Mouse (Mus musculus) intestine, embryonic 15.5 days (tissue): ENCODE measurements around the gene Sertad4. TPM values are rescaled to one million over a fixed set of nuclear protein-coding genes. Genes with fewer than 3 reads are reported as not detected.

Source experiments
- ATAC-seq: fragments of 200-750 bp; cut with Nextera tagmentation; 2 replicates; pipeline ENCODE4 v1.8.0; 2017; ENCODE audit warnings: moderate TSS enrichment, moderate library complexity
- H3K27ac ChIP-seq: fragments of 300-500 bp; sonication (generic); 2 replicates; pipeline ENCODE4 v1.5.1; 2015; ENCODE audit warnings: mild to moderate bottlenecking, inconsistent platforms
- H3K27me3 ChIP-seq: fragments of 300-500 bp; sonication (generic); replicated peaks from 2 replicates; pipeline ENCODE4 v1.6.1; 2015; ENCODE audit warnings: inconsistent platforms
- H3K36me3 ChIP-seq: fragments of 300-500 bp; sonication (generic); 2 replicates; pipeline ENCODE4 v1.6.1; 2015; ENCODE audit warnings: inconsistent platforms
- H3K4me1 ChIP-seq: fragments of 300-500 bp; sonication (generic); replicated peaks from 2 replicates; pipeline ENCODE4 v1.6.1; 2015; ENCODE audit warnings: inconsistent platforms
- H3K4me2 ChIP-seq: fragments of 300-500 bp; sonication (generic); replicated peaks from 2 replicates; pipeline ENCODE4 v1.6.1; 2015; ENCODE audit warnings: mild to moderate bottlenecking, inconsistent platforms
- H3K4me3 ChIP-seq: fragments of 300-500 bp; sonication (generic); replicated peaks from 2 replicates; pipeline ENCODE4 v1.5.1; 2015; ENCODE audit warnings: inconsistent platforms
- H3K9ac ChIP-seq: fragments of 300-500 bp; sonication (generic); 2 replicates; pipeline ENCODE4 v1.6.1; 2015; ENCODE audit warnings: inconsistent platforms
- H3K9me3 ChIP-seq: fragments of 300-500 bp; sonication (generic); 2 replicates; pipeline ENCODE4 v1.6.1; 2016; ENCODE audit warnings: inconsistent platforms
- WGBS: fragments of 180-500 bp; shearing (Covaris S2); methylation state at CpG from one replicate; pipeline ENCODE4 v1.1.7; 2015; 5-methylcytosine and 5-hydroxymethylcytosine counted together
- polyA plus RNA-seq: library from polyadenylated mRNA; unstranded; fragments of >200 nt; fragmentation: Nextera tagmentation; extraction: Ambion mirVana; gene quantifications from 2 replicates; pipeline ENCODE4 v1.2.1, GENCODE M21; 2015

Sertad4 gene
- polyA plus RNA-seq, 1 experiment from 2014 or later = 14.2 TPM

GRCm38 (mm10) chr1:192825746-192826145, 29.8 kb downstream of the Sertad4 start:
- H3K27me3 ChIP-seq = no peaks in the 10 kb centered on the region
- H3K27ac ChIP-seq = no peak overlapping the region
- no peaks in the 10 kb centered on the region for H3K36me3 ChIP-seq
- 30% methylated on average over 9 of the region's 9 CpGs for WGBS
- peak; percentile 26; the same call in 1 of the 2 replicates for ATAC-seq
- no peaks in the 10 kb centered on the region; the same call in 1 of the 2 replicates for H3K9me3 ChIP-seq
- no peak overlapping the region for H3K4me3 ChIP-seq
- no peak overlapping the region for H3K4me2 ChIP-seq
- H3K4me1 ChIP-seq = peaks cover 19% of the 10 kb centered on the region
- no peak overlapping the region for H3K9ac ChIP-seq

DNA sequence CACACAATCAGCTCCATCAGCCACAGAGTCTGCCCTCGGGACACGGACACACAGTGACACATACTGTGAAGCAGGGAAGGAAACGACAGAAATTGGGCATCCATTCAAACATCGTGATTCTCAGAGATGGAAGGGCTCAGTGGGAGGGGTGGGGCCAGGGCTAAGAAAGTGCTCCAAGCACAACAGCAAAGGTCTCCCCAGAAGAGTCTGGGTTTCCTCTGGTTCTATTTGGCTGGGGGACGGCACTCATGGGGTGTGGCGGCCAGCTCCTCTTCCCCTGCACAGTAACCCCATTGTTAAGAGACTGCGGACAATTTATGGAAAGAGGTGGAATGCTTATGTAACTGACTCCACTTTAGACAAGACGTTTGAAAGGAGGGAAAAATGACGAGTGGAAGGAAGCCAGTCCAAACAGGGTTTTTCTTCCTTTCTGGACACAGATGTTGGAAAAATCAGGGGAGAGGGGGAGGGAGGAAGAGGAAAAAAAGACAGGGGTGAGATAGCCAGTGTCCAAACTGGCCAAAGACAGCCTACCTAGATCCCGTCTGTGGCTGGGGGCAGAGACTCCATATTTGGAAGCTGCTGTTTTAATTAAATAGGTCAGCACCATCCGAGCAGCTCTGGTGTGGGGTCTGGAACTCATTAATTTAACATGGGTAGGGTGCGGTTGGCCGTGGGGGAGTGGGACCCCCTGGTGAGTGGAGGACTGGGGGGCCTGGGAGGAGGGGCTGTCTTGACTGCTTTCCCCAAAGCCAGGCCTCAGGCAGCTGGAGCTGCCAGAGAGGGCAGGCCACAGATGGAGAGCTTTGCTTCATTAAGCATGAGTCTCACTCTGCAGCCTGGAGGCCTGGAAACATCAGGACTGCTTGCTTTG, 32.7 kb downstream of the Sertad4 start:
- Histone ChIP-seq H3K36me3 (no peaks in the 10 kb centered on the region), H3K9me3 (no peaks in the 10 kb centered on the region; the same call in 1 of the 2 replicates), H3K9ac (peak overlapping the region; percentile 13; the same call in 1 of the 2 replicates), H3K27ac (peak overlapping the region; percentile 67), H3K4me1 (peaks cover 16% of the 10 kb centered on the region), H3K4me3 (no peak overlapping the region), H3K27me3 (no peaks in the 10 kb centered on the region), H3K4me2 (no peak overlapping the region)
- WGBS = 22% methylated on average over 13 of the region's 13 CpGs
- ATAC-seq = peak; percentile 57

DNA sequence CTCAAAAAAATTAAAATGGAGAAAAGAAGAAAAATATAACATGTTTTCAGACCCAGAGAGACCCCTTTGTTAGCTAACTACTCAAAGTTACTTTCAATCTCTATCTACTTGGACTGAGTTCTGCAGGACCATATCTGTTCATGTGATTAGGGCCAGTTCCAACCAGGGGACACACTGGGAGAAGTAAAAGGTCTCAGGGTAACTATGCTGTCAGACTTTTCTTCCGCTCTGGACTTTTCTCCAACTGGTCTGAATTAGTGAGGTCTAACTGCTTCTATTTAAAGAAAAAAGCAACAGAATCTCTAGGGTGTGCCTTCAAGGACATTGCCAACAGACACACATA, 33.3 kb downstream of the Sertad4 start:
- H3K9ac ChIP-seq = no peak overlapping the region
- peaks cover 16% of the 10 kb centered on the region for H3K4me1 ChIP-seq
- 0 out of 2 replicates have a peak overlapping the region, but pooled peaks have one; percentile 67 for H3K27ac ChIP-seq
- H3K27me3 ChIP-seq = no peaks in the 10 kb centered on the region
- no peak overlapping the region for H3K4me2 ChIP-seq
- 85% methylated on average over 1 of the region's 1 CpGs for WGBS
- no peaks in the 10 kb centered on the region for H3K36me3 ChIP-seq
- no peak overlapping the region for H3K4me3 ChIP-seq
- H3K9me3 ChIP-seq = no peaks in the 10 kb centered on the region; the same call in 1 of the 2 replicates
- ATAC-seq = no peak

DNA sequence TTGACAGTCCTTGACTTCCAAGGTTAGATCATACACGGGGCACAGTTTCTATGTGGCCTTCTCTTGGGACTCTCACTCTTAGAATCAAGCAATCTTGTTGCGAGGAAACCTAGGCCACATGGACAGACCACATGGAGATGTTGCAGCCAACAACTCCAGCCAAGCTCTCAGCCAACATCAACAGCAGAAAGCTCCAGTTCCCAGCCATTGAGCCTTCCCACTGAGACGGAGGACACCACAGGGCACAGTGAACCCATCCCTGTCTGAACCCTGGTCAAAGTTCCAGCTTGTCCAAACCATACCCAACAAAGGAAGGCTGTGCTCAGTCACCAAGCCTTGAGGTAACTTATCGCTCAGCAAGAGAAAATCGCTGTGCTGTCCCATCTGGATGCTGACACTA, 37.2 kb downstream of the Sertad4 start:
- H3K27me3 ChIP-seq = no peaks in the 10 kb centered on the region
- peaks cover 14% of the 10 kb centered on the region for H3K4me1 ChIP-seq
- no peaks in the 10 kb centered on the region for H3K36me3 ChIP-seq
- WGBS = 93% methylated on average over 5 of the region's 5 CpGs
- ATAC-seq = no peak
- H3K9ac ChIP-seq = no peak overlapping the region
- H3K4me2 ChIP-seq = no peak overlapping the region
- no peak overlapping the region for H3K27ac ChIP-seq
- H3K9me3 ChIP-seq = no peaks in the 10 kb centered on the region
- no peak overlapping the region for H3K4me3 ChIP-seq

DNA sequence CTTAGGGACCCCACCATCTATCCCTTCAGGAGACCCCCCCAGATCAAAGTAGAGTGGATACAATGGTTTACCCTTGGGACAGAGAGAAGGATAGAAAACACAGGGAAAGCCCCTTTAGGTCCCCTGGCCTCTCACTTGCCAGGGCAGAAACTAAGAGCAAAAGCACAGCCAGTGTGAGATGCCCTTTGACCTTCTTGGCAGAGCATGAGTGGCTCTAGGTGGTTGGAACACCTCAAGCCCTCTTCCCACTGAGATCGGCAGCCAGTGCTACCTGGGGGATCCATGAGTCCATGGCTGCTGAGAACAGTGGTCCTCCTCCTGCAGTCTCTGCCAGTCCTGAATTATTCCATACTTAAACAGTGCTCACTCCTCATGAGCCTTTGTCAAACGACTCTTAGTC, 39.8 kb downstream of the Sertad4 start:
- H3K27me3 ChIP-seq = no peaks in the 10 kb centered on the region
- no peaks in the 10 kb centered on the region for H3K36me3 ChIP-seq
- H3K4me2 ChIP-seq = no peak overlapping the region
- 34% methylated on average over 2 of the region's 2 CpGs for WGBS
- no peak for ATAC-seq
- peaks cover 10% of the 10 kb centered on the region; the same call in 1 of the 2 replicates for H3K4me1 ChIP-seq
- H3K9ac ChIP-seq = no peak overlapping the region
- H3K4me3 ChIP-seq = no peak overlapping the region
- no peaks in the 10 kb centered on the region for H3K9me3 ChIP-seq
- H3K27ac ChIP-seq = no peak overlapping the region

DNA sequence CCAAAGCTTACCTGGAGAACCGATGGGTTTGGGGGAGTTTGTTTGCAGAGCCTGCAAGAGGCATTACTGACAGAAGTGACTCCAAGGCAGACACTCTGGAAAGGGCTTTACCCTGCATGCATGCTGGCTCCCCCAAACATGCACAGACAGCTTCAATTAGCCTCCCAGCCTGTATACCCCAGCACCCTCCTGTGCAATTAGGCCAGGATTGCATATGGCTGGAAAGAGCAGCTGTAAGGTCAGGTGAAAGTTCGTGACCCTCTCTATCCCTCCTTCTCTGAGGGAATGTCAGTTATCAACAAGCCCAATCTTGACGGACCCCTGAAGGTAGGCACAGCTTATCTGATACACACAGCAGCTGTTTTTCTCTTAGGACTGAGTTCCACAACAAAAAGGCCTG, 40.9 kb downstream of the Sertad4 start:
- no peak overlapping the region for H3K4me3 ChIP-seq
- peaks cover 10% of the 10 kb centered on the region; the same call in 1 of the 2 replicates for H3K4me1 ChIP-seq
- no peaks in the 10 kb centered on the region for H3K27me3 ChIP-seq
- no peak overlapping the region for H3K27ac ChIP-seq
- WGBS = 47% methylated on average over 3 of the region's 3 CpGs
- H3K9ac ChIP-seq = no peak overlapping the region
- no peaks in the 10 kb centered on the region for H3K9me3 ChIP-seq
- ATAC-seq = no peak
- H3K36me3 ChIP-seq = no peaks in the 10 kb centered on the region
- H3K4me2 ChIP-seq = no peak overlapping the region

GRCm38 (mm10) chr1:192812758-192813157, 42.8 kb downstream of the Sertad4 start:
- Histone ChIP-seq H3K9me3 (no peaks in the 10 kb centered on the region), H3K4me3 (no peak overlapping the region), H3K9ac (no peak overlapping the region), H3K27ac (no peak overlapping the region), H3K36me3 (no peaks in the 10 kb centered on the region), H3K4me2 (no peak overlapping the region), H3K4me1 (peaks cover 10% of the 10 kb centered on the region; the same call in 1 of the 2 replicates), H3K27me3 (no peaks in the 10 kb centered on the region)
- ATAC-seq = peak; percentile 60
- WGBS = 71% methylated on average over 9 of the region's 9 CpGs

GRCm38 (mm10) chr1:192812290-192812689, 43.3 kb downstream of the Sertad4 start:
- H3K27ac ChIP-seq = no peak overlapping the region

DNA sequence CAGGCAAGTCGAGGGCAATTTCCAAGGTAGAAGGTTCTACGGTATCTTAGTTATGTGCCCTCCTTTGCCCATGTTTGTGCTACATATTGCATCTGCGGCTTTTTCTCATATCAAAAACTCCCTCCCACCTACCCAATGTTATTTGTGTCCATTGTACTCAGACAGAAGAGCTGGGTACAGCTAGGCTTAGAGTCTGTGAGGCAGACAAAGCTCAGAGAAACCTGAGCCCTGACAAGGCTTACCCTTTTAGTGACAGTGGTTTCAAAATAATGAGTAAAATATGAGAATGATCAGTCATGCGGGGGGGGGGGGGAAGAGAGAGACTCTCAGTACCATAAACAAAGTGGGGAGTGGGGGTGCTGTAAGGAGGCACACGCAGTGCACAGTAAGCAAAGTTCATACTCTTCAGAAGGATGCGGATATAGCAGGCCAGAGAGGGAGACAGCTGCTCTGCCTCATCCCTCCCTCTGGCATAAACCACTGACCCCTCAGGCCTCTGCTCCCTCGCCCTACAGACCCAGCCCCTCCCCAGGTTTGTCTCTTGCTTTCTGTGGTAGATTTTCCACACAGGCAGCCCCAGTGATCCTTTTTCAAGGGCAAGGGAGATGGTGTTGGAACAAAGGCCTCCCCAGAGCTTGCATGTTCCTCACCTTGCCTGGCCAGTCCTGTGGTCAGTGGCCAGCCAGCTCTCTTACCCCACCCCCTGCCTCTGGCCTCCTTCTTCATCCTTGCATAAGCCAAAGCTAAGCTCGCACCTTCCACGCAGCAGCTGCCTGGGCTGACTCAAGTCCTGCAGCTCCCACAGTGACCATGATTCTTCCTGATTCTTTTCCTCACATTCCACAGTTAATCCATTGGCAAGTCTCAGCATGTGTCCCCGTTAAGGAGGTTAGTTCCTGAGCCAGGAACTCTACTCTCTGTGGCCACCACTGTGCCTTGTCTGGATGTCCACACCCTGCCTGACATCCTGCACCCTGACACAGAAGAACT, 49.1 kb downstream of the Sertad4 start:
- Histone ChIP-seq H3K4me2 (no peak overlapping the region), H3K36me3 (no peaks in the 10 kb centered on the region), H3K9ac (no peak overlapping the region), H3K9me3 (no peaks in the 10 kb centered on the region), H3K27ac (peak overlapping the region; percentile 48), H3K4me1 (peaks cover 13% of the 10 kb centered on the region), H3K4me3 (no peak overlapping the region), H3K27me3 (no peaks in the 10 kb centered on the region)
- ATAC-seq = peak; percentile 32
- WGBS = 46% methylated on average over 10 of the region's 10 CpGs

More at GRCm38 (mm10) chr1:192812290-192812689, 43.3 kb downstream of the Sertad4 start:
- WGBS = 73% methylated on average over 5 of the region's 5 CpGs
- no peaks in the 10 kb centered on the region for H3K36me3 ChIP-seq
- peak; percentile 55 for ATAC-seq
- no peak overlapping the region for H3K4me2 ChIP-seq
- peaks cover 10% of the 10 kb centered on the region for H3K4me1 ChIP-seq
- H3K9ac ChIP-seq = no peak overlapping the region
- H3K9me3 ChIP-seq = no peaks in the 10 kb centered on the region
- H3K4me3 ChIP-seq = no peak overlapping the region
- no peaks in the 10 kb centered on the region for H3K27me3 ChIP-seq

GRCm38 (mm10) chr1:192800338-192800737, 55.2 kb downstream of the Sertad4 start:
- Histone ChIP-seq H3K9ac (no peak overlapping the region), H3K4me1 (peaks cover 14% of the 10 kb centered on the region), H3K27ac (no peak overlapping the region), H3K4me2 (no peak overlapping the region), H3K4me3 (no peak overlapping the region), H3K36me3 (no peaks in the 10 kb centered on the region), H3K27me3 (no peaks in the 10 kb centered on the region), H3K9me3 (no peaks in the 10 kb centered on the region)
- no peak for ATAC-seq
- 74% methylated on average over 8 of the region's 8 CpGs for WGBS

DNA sequence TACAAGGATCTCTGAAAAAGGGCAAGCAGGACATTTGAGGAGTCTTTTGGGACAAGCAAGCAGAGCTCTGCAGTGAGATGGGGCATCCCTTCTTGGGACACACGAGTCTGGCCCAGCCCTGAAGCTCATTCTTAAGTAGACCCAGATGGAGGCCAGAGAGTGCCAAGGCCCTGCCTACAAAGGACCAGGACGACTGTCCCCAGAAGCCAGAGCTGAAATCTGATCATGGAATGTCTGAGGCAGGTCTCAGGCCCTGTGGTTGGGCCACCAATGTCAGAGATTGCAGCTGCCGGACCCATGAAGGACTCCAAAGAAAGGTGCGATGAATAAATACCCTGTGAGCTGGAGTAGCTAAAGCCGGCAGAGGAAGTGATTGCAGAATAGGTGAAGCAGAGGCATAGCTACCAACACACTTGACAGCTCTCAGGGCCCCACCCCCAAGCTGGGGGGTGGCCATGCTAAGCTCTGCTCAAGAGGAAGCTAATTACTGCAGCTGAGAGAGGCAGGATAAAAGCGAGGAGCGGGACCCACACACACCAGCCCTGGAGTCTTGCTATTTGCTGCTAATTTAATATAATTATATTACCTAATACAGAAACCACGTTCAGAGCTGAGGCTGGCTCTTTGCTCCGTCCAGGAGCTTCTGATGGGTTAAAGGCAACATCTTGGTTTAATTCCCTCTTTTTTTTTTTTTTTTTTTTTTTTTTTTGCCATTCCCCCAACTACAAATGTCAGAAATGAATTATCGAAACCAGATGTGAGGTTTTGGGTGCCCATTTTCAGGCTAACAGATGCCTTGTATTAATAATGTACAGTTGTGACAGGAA, 56.2 kb downstream of the Sertad4 start:
- Histone ChIP-seq H3K4me1 (peaks cover 14% of the 10 kb centered on the region), H3K27me3 (no peaks in the 10 kb centered on the region), H3K9ac (no peak overlapping the region), H3K27ac (peak overlapping the region; percentile 71), H3K36me3 (no peaks in the 10 kb centered on the region), H3K4me2 (no peak overlapping the region), H3K9me3 (no peaks in the 10 kb centered on the region), H3K4me3 (no peak overlapping the region)
- 53% methylated on average over 10 of the region's 10 CpGs for WGBS
- no peak for ATAC-seq
